Mouse (Mus musculus): ENCODE results near the gene Igfbp7.

GRCm38 (mm10) chr5:77375546-77375945, 32.3 kb downstream of the Igfbp7 start:
- TF ChIP-seq POLR2A (IDR thresholded peaks at IDR 0.05; ENCODE audit: borderline replicate concordance, extremely low read depth, low read depth, low read length) (no peak), CTCF (IDR thresholded peaks at IDR 0.05; ENCODE audit: insufficient read depth, low read length) (no peak)

Data from lung, adult 2 months (tissue).